Mouse (Mus musculus): Measurements from ENCODE around the gene Tnrc6b. TPM values are rescaled to one million over a fixed set of nuclear protein-coding genes. Genes with fewer than 3 reads are reported as not detected.

Gene Tnrc6b
- total and polyA plus RNA-seq, 2 experiments from 2014 or later: 32.2 to 33.5 TPM

GRCm38 (mm10) chr15:80707088-80707487, 4.0 kb upstream of the Tnrc6b start:
- Histone ChIP-seq H3K9ac (replicated peaks; ENCODE audit: low read length) (no peak overlapping the region), H3K36me3 (ENCODE audit: insufficient read depth, low read length) (no peaks in the 10 kb centered on the region), H3K4me3 (ENCODE audit: low read length) (no peak overlapping the region), H3K4me2 (ENCODE audit: low read depth, low read length) (peak overlapping the region; percentile 54), H3K27ac (peak overlapping the region; percentile 70), H3K27me3 (ENCODE audit: insufficient read depth, low read length) (no peaks in the 10 kb centered on the region), H3K9me3 (ENCODE audit: low read length) (no peaks in the 10 kb centered on the region), H3K4me1 (ENCODE audit: insufficient read depth, low read length) (0 out of 2 replicates have a peak, but pooled peaks cover 5% of the 10 kb centered on the region)
- 28% methylated on average over 8 of the region's 8 CpGs for WGBS
- no peak for TF ChIP-seq CTCF (IDR thresholded peaks at IDR 0.05; ENCODE audit: low read depth)
- ATAC-seq: no peak
- peak; percentile 96 for DNase-seq (ENCODE audit: low spot score)

GRCm38 (mm10) chr15:80709593-80709992, 1.5 kb upstream of the Tnrc6b start:
- Histone ChIP-seq H3K27ac (peak overlapping the region; percentile 17; the same call in 1 of the 2 replicates), H3K4me2 (ENCODE audit: low read depth, low read length) (peak overlapping the region; percentile 47; the same call in 1 of the 2 replicates), H3K4me3 (ENCODE audit: low read length) (no peak overlapping the region), H3K9me3 (ENCODE audit: low read length) (no peaks in the 10 kb centered on the region), H3K27me3 (ENCODE audit: insufficient read depth, low read length) (no peaks in the 10 kb centered on the region), H3K36me3 (ENCODE audit: insufficient read depth, low read length) (no peaks in the 10 kb centered on the region), H3K4me1 (ENCODE audit: insufficient read depth, low read length) (0 out of 2 replicates have a peak, but pooled peaks cover 9% of the 10 kb centered on the region), H3K9ac (replicated peaks; ENCODE audit: low read length) (no peak overlapping the region)
- peak; percentile 56 for TF ChIP-seq CTCF (IDR thresholded peaks at IDR 0.05; ENCODE audit: low read depth)
- DNase-seq (ENCODE audit: low spot score): peak; percentile 88
- no peak for ATAC-seq
- 23% methylated on average over 6 of the region's 6 CpGs for WGBS

DNA sequence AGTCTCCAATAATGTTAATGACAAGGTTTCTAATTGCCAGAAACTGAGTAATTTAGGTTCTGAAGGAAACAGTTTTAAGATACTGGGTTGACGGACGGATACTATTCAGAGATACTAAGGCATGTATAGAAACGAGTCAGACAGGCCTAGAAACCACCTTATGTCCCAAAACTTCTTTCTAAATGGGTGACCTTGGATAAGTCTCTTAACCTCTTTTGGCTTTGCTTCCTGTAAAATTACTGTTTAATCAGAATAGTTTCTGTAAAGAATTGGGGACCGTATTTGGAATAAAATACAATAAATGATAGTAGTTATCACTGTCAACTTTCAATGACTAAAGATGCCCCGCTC, 881 bp upstream of the Tnrc6b start:
- no peak for TF ChIP-seq CTCF (IDR thresholded peaks at IDR 0.05; ENCODE audit: low read depth)
- Histone ChIP-seq H3K4me2 (ENCODE audit: low read depth, low read length) (peak overlapping the region; percentile 47), H3K4me1 (ENCODE audit: insufficient read depth, low read length) (0 out of 2 replicates have a peak, but pooled peaks cover 9% of the 10 kb centered on the region), H3K9ac (replicated peaks; ENCODE audit: low read length) (no peak overlapping the region), H3K27ac (peak overlapping the region; percentile 17), H3K9me3 (ENCODE audit: low read length) (no peaks in the 10 kb centered on the region), H3K4me3 (ENCODE audit: low read length) (peak overlapping the region; percentile 90), H3K27me3 (ENCODE audit: insufficient read depth, low read length) (no peaks in the 10 kb centered on the region), H3K36me3 (ENCODE audit: insufficient read depth, low read length) (no peaks in the 10 kb centered on the region)
- 7% methylated on average over 5 of the region's 5 CpGs for WGBS
- no peak for ATAC-seq
- no peak for DNase-seq (ENCODE audit: low spot score)

DNA sequence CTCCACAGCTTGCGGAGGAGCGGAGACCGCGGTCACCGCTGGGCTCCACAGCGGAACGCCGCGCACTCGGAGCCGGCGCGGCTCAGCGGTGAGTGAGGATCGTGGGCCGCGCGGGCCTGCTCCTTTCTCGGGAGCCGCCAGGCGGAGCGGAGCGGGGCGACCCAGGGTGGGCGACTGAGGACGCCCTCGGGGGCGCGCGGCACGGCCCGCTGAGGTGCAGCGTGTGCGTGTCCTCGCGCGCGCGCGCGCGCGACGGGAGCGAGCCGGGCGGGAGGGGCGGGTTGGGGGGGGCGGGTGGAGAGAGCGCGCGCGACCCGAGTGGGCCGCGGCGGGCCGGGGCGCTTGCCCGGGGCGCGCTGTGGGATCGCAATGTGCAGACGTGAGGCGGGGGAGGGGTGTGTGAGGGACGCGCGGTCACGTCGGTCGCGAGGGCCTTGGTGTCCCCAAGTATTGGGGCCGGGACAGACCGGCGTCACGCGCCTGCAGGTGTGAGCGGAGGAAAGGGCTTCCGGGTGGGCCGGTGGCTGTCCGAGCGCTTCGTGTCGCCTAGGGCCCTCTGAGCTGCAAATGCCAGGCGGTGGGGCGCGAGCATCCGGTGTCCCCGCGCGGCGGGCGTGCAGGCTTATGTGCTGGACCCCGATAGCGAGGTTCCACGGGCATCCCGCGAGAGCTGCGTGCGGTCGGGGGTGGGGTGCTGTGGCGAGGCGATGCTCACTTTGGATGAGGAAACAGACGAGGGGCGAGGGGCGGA, 463 bp downstream of the Tnrc6b start:
- Histone ChIP-seq H3K4me3 (ENCODE audit: low read length) (peak overlapping the region; percentile 90), H3K4me2 (ENCODE audit: low read depth, low read length) (peak overlapping the region; percentile 70), H3K27me3 (ENCODE audit: insufficient read depth, low read length) (no peaks in the 10 kb centered on the region), H3K9ac (replicated peaks; ENCODE audit: low read length) (peak overlapping the region; percentile 88), H3K27ac (peak overlapping the region; percentile 94), H3K9me3 (ENCODE audit: low read length) (no peaks in the 10 kb centered on the region), H3K36me3 (ENCODE audit: insufficient read depth, low read length) (no peaks in the 10 kb centered on the region), H3K4me1 (ENCODE audit: insufficient read depth, low read length) (0 out of 2 replicates have a peak, but pooled peaks cover 9% of the 10 kb centered on the region)
- ATAC-seq (peak; percentile 54), DNase-seq (ENCODE audit: low spot score) (peak; percentile 85)
- TF ChIP-seq CTCF (IDR thresholded peaks at IDR 0.05; ENCODE audit: low read depth): no peak
- under 1% methylated on average over 80 of the region's 106 CpGs for WGBS

DNA sequence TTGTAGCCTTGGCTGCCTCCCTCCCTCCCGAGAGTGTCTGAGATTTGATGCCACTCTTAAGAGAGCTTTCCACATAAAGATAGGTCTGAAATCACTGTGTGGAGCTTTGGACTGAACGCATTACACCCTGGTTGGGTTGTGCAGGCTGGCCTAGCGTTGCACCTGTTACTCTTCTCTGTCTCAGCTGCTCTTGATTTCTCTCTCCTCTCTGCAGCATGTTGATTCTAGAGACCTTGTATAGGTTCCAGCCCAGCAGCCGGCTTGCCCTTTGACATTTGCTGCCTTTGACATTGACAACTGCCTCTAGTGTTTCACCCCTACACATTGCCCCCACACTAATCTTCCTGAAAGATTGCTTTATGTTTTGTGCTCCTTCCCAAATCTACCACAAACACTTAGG, 3.2 kb downstream of the Tnrc6b start:
- ATAC-seq (no peak), DNase-seq (ENCODE audit: low spot score) (no peak)
- H3K9me3 ChIP-seq (ENCODE audit: low read length): no peaks in the 10 kb centered on the region
- H3K4me2 ChIP-seq (ENCODE audit: low read depth, low read length): no peak overlapping the region
- H3K4me3 ChIP-seq (ENCODE audit: low read length): no peak overlapping the region
- WGBS: 78% methylated on average over 4 of the region's 4 CpGs
- 0 out of 2 replicates have a peak, but pooled peaks cover 5% of the 10 kb centered on the region for H3K4me1 ChIP-seq (ENCODE audit: insufficient read depth, low read length)
- no peak for TF ChIP-seq CTCF (IDR thresholded peaks at IDR 0.05; ENCODE audit: low read depth)
- H3K27ac ChIP-seq: no peak overlapping the region
- no peaks in the 10 kb centered on the region for H3K36me3 ChIP-seq (ENCODE audit: insufficient read depth, low read length)
- H3K27me3 ChIP-seq (ENCODE audit: insufficient read depth, low read length): no peaks in the 10 kb centered on the region
- H3K9ac ChIP-seq (replicated peaks; ENCODE audit: low read length): no peak overlapping the region

GRCm38 (mm10) chr15:80716631-80717135, 5.6 kb downstream of the Tnrc6b start:
- DNase-seq (ENCODE audit: low spot score) (no peak), ATAC-seq (no peak)
- H3K4me2 ChIP-seq (ENCODE audit: low read depth, low read length): no peak overlapping the region
- TF ChIP-seq CTCF (IDR thresholded peaks at IDR 0.05; ENCODE audit: low read depth): no peak
- no peaks in the 10 kb centered on the region for H3K9me3 ChIP-seq (ENCODE audit: low read length)
- H3K4me1 ChIP-seq (ENCODE audit: insufficient read depth, low read length): 0 out of 2 replicates have a peak, but pooled peaks cover 5% of the 10 kb centered on the region
- no peak overlapping the region for H3K27ac ChIP-seq
- H3K36me3 ChIP-seq (ENCODE audit: insufficient read depth, low read length): no peaks in the 10 kb centered on the region
- no peak overlapping the region for H3K9ac ChIP-seq (replicated peaks; ENCODE audit: low read length)
- no peaks in the 10 kb centered on the region for H3K27me3 ChIP-seq (ENCODE audit: insufficient read depth, low read length)
- no peak overlapping the region for H3K4me3 ChIP-seq (ENCODE audit: low read length)
- WGBS: 71% methylated on average over 8 of the region's 8 CpGs

- 0 out of 2 replicates have a peak overlapping the region, but pooled peaks have one; percentile 20 for H3K27ac ChIP-seq
- WGBS: 43% methylated on average over 1 of the region's 1 CpGs
Measured at GRCm38 (mm10) chr15:80717431-80717830, 6.3 kb downstream of the Tnrc6b start.

More at GRCm38 (mm10) chr15:80717431-80717830, 6.3 kb downstream of the Tnrc6b start:
- Histone ChIP-seq H3K9me3 (ENCODE audit: low read length) (no peaks in the 10 kb centered on the region), H3K36me3 (ENCODE audit: insufficient read depth, low read length) (no peaks in the 10 kb centered on the region), H3K9ac (replicated peaks; ENCODE audit: low read length) (no peak overlapping the region), H3K4me2 (ENCODE audit: low read depth, low read length) (no peak overlapping the region), H3K4me1 (ENCODE audit: insufficient read depth, low read length) (no peaks in the 10 kb centered on the region), H3K4me3 (ENCODE audit: low read length) (no peak overlapping the region), H3K27me3 (ENCODE audit: insufficient read depth, low read length) (no peaks in the 10 kb centered on the region)
- peak; percentile 55 for DNase-seq (ENCODE audit: low spot score)
- no peak for ATAC-seq
- TF ChIP-seq CTCF (IDR thresholded peaks at IDR 0.05; ENCODE audit: low read depth): no peak
